Mouse (Mus musculus) embryonic facial prominence, embryonic 12.5 days (tissue): ENCODE measurements around the gene A630095N17Rik. TPM values are rescaled to one million over a fixed set of nuclear protein-coding genes. Genes with fewer than 3 reads are reported as not detected.

ENCODE experiments used
- ATAC-seq: fragments of 200-750 bp; cut with Nextera tagmentation; 2 replicates; pipeline ENCODE4 v1.8.0; 2017; ENCODE audit not compliant: insufficient number of reproducible peaks, insufficient read depth, low FRiP score, low TSS enrichment
- H3K27ac ChIP-seq: fragments of 300-500 bp; sonication (generic); 2 replicates; pipeline ENCODE4 v1.5.1; 2016; ENCODE audit warnings: mild to moderate bottlenecking
- H3K27me3 ChIP-seq: fragments of 300-500 bp; sonication (generic); 2 replicates; pipeline ENCODE4 v1.6.1; 2016; ENCODE audit warnings: mild to moderate bottlenecking, moderate library complexity
- H3K36me3 ChIP-seq: fragments of 300-500 bp; sonication (generic); 2 replicates; pipeline ENCODE4 v1.6.1; 2016; ENCODE audit warnings: mild to moderate bottlenecking
- H3K4me1 ChIP-seq: fragments of 300-500 bp; sonication (generic); 2 replicates; pipeline ENCODE4 v1.6.1; 2016
- H3K4me2 ChIP-seq: fragments of 300-500 bp; sonication (generic); replicated peaks from 2 replicates; pipeline ENCODE4 v1.6.1; 2016; ENCODE audit warnings: mild to moderate bottlenecking, moderate library complexity
- H3K4me3 ChIP-seq: fragments of 300-500 bp; sonication (generic); 2 replicates; pipeline ENCODE4 v1.5.1; 2016; ENCODE audit warnings: mild to moderate bottlenecking
- H3K9ac ChIP-seq: fragments of 300-500 bp; sonication (generic); 2 replicates; pipeline ENCODE4 v1.6.1; 2016; ENCODE audit warnings: mild to moderate bottlenecking, moderate library complexity
- H3K9me3 ChIP-seq: fragments of 300-500 bp; sonication (generic); 2 replicates; pipeline ENCODE4 v1.6.1; 2016; ENCODE audit warnings: mild to moderate bottlenecking, moderate library complexity
- WGBS: fragments of 180-500 bp; shearing (Covaris S2); methylation state at CpG from one replicate; pipeline ENCODE4 v1.1.7; 2016; 5-methylcytosine and 5-hydroxymethylcytosine counted together
- polyA plus RNA-seq: library from polyadenylated mRNA; unstranded; fragments of >200 nt; fragmentation: Nextera tagmentation; extraction: Ambion mirVana; gene quantifications from 2 replicates; pipeline ENCODE4 v1.2.1, GENCODE M21; 2016

A630095N17Rik gene
- polyA plus RNA-seq, 1 experiment from 2014 or later = not detected

- Histone ChIP-seq H3K36me3 (no peaks in the 10 kb centered on the region), H3K27me3 (0 out of 2 replicates have a peak, but pooled peaks cover 11% of the 10 kb centered on the region), H3K4me3 (no peak overlapping the region), H3K27ac (no peak overlapping the region), H3K4me2 (no peak overlapping the region), H3K9me3 (no peaks in the 10 kb centered on the region), H3K9ac (no peak overlapping the region), H3K4me1 (peaks cover 14% of the 10 kb centered on the region; the same call in 1 of the 2 replicates)
- WGBS = 72% methylated on average over 16 of the region's 16 CpGs
- ATAC-seq = no peak
Measured at GRCm38 (mm10) chr1:75253029-75253428, 21.1 kb upstream of the A630095N17Rik start.

- H3K4me2 ChIP-seq = no peak overlapping the region
- no peaks in the 10 kb centered on the region for H3K9me3 ChIP-seq
- no peaks in the 10 kb centered on the region for H3K36me3 ChIP-seq
- no peak overlapping the region for H3K9ac ChIP-seq
- H3K27me3 ChIP-seq = 0 out of 2 replicates have a peak, but pooled peaks cover 8% of the 10 kb centered on the region
- no peak overlapping the region for H3K27ac ChIP-seq
- 70% methylated on average over 13 of the region's 13 CpGs for WGBS
- no peak overlapping the region for H3K4me3 ChIP-seq
- peaks cover 20% of the 10 kb centered on the region; the same call in 1 of the 2 replicates for H3K4me1 ChIP-seq
- no peak for ATAC-seq
Measured at GRCm38 (mm10) chr1:75252308-75252707, 20.4 kb upstream of the A630095N17Rik start.

DNA sequence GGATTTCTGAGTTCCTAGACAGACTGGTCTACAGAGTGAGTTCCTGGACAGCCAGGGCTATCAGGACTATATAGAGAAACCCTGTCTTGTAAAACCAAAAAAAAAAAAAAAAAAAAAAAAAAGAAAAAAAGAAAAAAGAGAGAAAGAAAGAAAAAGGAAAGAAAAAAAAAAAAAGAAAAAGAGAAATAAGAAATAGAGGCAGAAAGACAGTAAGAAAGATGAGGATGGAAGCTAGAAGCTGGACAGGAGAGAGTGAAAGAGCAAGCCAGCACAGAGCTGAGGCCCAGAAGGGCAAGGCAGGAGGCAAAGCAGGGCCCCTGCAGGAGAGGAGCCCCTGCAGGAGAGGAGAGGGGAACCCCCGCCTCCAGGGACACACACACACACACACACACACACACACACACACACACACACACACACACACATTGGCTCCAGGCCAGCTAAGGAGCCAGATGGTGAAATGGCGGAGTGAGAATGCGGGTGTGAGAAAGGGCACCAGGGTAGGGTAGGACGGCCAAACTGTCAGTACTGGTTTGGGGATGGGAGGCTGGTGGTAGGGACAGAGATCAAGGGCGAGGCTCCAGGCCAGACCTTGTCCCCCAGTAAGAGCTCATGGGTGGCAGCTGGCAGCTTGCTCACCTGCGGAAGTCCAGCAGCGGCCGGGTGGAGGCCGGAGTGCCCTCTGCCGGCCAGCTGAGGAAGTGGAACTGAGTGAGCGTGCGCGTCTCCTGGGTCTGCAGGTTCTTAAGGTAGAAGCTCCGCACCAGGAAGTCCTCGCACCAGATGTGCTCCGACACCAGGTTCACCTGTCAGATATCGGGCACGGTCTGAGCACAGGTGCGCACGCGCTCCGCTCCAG is 19.4 kb upstream of the A630095N17Rik start:
- 4% methylated on average over 21 of the region's 22 CpGs for WGBS
- H3K4me3 ChIP-seq = 0 out of 2 replicates have a peak overlapping the region, but pooled peaks have one; percentile 13
- H3K27ac ChIP-seq = no peak overlapping the region
- 0 out of 2 replicates have a peak, but pooled peaks cover 4% of the 10 kb centered on the region for H3K27me3 ChIP-seq
- no peaks in the 10 kb centered on the region for H3K9me3 ChIP-seq
- ATAC-seq = no peak
- H3K4me2 ChIP-seq = peak overlapping the region; percentile 47
- H3K36me3 ChIP-seq = no peaks in the 10 kb centered on the region
- H3K4me1 ChIP-seq = peaks cover 20% of the 10 kb centered on the region; the same call in 1 of the 2 replicates
- H3K9ac ChIP-seq = no peak overlapping the region

GRCm38 (mm10) chr1:75250498-75250897 is 18.6 kb upstream of the A630095N17Rik start:
- WGBS = 52% methylated on average over 3 of the region's 3 CpGs
- no peak for ATAC-seq

DNA sequence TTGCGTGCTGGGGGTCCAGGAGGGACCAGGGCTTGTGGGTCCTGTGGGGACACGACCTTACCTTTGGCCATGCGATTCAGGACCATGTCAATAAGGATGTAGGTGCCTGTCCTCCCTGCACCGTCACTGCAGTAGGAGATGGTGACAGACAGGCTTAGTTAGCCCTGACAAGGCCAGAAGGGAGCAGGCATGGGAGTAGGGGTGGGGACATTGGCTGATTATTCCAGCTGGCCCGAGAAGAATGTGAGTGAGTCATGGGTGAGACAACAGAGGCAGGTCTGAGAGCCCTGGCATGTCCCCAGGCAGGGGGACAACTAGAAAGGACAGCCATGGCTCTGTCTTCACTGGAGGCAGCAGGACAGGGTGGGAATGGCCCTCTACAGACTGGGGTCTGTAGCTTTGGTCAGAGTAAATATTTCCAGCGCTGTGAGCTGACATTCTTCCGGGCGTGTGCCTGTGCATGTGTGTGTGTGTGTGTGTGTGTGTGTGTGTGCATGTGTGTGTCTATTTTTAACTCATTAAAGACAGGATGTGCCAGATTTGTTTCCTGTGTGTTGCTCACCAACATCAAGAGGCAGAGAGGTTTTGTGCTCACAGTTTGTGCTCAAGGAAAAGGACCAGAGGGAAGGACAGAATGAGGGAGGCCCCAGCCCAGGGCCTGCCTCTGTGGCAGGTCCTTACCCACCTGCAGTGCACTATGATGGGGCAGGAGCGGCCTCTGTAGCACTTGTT is 16.3 kb upstream of the A630095N17Rik start:
- whole genome bisulfite sequencing = 44% methylated on average over 9 of the region's 9 CpGs
- 0 out of 2 replicates have a peak, but pooled peaks cover 4% of the 10 kb centered on the region for H3K27me3 ChIP-seq
- no peak overlapping the region for H3K27ac ChIP-seq
- 0 out of 2 replicates have a peak, but pooled peaks cover 8% of the 10 kb centered on the region for H3K36me3 ChIP-seq
- no peak overlapping the region for H3K9ac ChIP-seq
- ATAC-seq = no peak
- no peak overlapping the region for H3K4me3 ChIP-seq
- H3K9me3 ChIP-seq = no peaks in the 10 kb centered on the region
- peaks cover 20% of the 10 kb centered on the region; the same call in 1 of the 2 replicates for H3K4me1 ChIP-seq
- H3K4me2 ChIP-seq = no peak overlapping the region

More at GRCm38 (mm10) chr1:75250498-75250897, 18.6 kb upstream of the A630095N17Rik start:
- H3K9me3 ChIP-seq = no peaks in the 10 kb centered on the region
- H3K4me1 ChIP-seq = peaks cover 20% of the 10 kb centered on the region; the same call in 1 of the 2 replicates
- H3K36me3 ChIP-seq = no peaks in the 10 kb centered on the region
- no peak overlapping the region for H3K4me2 ChIP-seq
- no peak overlapping the region for H3K9ac ChIP-seq
- H3K27me3 ChIP-seq = 0 out of 2 replicates have a peak, but pooled peaks cover 4% of the 10 kb centered on the region
- no peak overlapping the region for H3K4me3 ChIP-seq
- H3K27ac ChIP-seq = no peak overlapping the region

DNA sequence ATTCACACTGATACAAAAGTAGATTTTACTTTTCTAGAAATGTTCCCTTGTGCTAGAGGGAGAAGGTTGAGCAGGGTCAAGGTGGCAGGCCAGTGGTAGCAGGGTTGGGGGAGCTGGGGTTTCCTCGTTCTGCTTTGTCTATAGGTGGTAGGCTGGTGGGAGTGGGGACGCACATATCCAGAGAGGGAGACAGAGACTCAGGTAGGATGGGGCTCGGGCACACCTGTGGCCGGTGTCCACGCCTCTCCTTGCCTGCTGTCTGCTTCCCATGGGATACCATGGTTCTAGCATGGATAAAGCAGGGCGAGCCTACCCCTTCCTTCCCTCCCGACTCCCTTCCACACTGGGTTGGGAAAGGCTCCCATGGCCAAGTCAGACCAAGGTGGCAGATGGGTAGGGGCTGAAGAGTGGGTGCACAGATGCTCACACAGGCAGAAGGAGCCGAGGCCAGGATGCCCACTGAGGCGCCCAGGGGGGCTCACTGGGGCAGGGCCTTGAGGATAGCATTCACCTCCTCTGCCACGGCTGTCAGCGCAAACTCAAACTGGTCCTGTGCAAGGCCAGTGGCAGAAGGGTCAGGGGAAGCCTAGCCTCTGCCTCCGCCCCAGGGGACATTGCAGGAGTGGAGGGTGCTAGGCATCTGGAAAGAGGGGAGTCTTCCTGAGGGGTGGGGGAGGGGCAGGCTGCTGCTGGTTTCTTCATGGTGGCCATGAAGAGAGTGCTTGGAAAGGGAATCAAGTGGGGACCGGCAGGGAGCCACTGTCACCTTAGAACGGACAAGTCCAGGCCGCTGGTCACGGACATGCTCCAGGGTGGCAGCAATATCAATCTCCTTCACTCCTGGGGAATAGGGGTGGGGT is 15.4 kb upstream of the A630095N17Rik start:
- H3K4me1 ChIP-seq = peaks cover 20% of the 10 kb centered on the region; the same call in 1 of the 2 replicates
- H3K9me3 ChIP-seq = no peaks in the 10 kb centered on the region
- no peak overlapping the region for H3K27ac ChIP-seq
- no peak overlapping the region for H3K9ac ChIP-seq
- H3K4me3 ChIP-seq = no peak overlapping the region
- no peak for ATAC-seq
- H3K36me3 ChIP-seq = 0 out of 2 replicates have a peak, but pooled peaks cover 12% of the 10 kb centered on the region
- H3K27me3 ChIP-seq = 0 out of 2 replicates have a peak, but pooled peaks cover 2% of the 10 kb centered on the region
- 76% methylated on average over 16 of the region's 16 CpGs for WGBS
- no peak overlapping the region for H3K4me2 ChIP-seq

GRCm38 (mm10) chr1:75244836-75245235 is 12.9 kb upstream of the A630095N17Rik start:
- Histone ChIP-seq H3K27ac (no peak overlapping the region), H3K27me3 (no peaks in the 10 kb centered on the region), H3K9me3 (no peaks in the 10 kb centered on the region), H3K4me1 (peaks cover 9% of the 10 kb centered on the region; the same call in 1 of the 2 replicates), H3K9ac (no peak overlapping the region), H3K36me3 (peaks cover 28% of the 10 kb centered on the region; the same call in 1 of the 2 replicates), H3K4me2 (no peak overlapping the region), H3K4me3 (no peak overlapping the region)
- WGBS = 15% methylated on average over 4 of the region's 4 CpGs
- no peak for ATAC-seq

DNA sequence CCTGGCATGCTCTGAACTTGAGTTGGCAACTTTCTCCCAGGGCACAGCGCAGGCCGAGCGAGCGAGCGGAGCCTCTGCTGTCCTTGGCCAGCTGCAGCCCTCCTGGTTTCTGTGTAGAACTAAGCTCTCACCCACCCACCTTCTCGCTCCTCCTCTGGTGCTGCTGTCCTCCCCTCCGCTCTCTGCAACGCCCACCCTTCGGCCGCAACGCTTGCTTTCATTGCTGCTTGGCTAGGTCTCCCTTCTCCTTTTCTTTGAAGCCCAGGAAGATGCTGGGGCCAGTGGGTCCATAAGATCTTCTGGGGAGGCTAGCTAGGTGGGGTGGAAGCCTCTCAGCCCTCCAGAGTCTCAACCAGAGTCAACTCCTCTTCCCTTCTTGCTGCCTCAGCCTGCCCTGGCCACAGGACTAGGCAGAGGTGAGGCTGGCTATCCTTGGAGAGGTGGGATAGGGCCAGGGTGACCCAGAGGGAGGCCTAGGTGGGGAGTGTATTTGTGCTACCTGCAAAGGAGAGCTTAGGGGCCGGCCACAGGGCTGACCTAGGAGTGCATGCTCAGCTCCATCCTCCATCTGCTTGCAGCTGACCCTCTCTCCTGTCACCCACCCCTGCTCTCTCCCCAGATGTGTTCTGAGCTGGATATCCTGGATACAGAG is 12.4 kb upstream of the A630095N17Rik start:
- peaks cover 31% of the 10 kb centered on the region; the same call in 1 of the 2 replicates for H3K36me3 ChIP-seq
- ATAC-seq = no peak
- peaks cover 9% of the 10 kb centered on the region; the same call in 1 of the 2 replicates for H3K4me1 ChIP-seq
- H3K4me2 ChIP-seq = no peak overlapping the region
- no peaks in the 10 kb centered on the region for H3K9me3 ChIP-seq
- no peaks in the 10 kb centered on the region for H3K27me3 ChIP-seq
- 89% methylated on average over 12 of the region's 12 CpGs for WGBS
- no peak overlapping the region for H3K27ac ChIP-seq
- H3K4me3 ChIP-seq = no peak overlapping the region
- H3K9ac ChIP-seq = no peak overlapping the region

DNA sequence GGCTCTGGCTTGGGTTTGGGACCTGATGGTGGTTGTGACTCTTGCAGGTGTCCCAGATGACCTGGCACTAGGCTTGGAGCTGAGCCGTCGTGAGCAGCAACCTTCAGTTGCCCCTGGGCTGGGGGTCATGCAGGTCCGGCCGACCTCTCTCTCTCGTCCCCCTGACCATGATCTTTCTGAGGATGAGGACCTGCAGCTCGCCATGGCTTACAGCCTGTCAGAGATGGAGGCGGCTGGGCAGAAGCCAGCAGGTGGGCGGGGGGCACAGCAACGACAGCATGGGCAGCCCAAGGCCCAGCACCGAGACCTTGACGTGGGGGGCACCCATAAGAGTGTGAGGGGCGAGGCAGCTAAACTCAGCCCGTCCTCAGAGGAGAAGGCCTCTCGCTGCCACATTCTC is 11.5 kb upstream of the A630095N17Rik start:
- no peak for ATAC-seq
- no peak overlapping the region for H3K27ac ChIP-seq
- no peak overlapping the region for H3K4me3 ChIP-seq
- no peak overlapping the region for H3K4me2 ChIP-seq
- no peak overlapping the region; the same call in 1 of the 2 replicates for H3K9ac ChIP-seq
- H3K4me1 ChIP-seq = peaks cover 9% of the 10 kb centered on the region; the same call in 1 of the 2 replicates
- peaks cover 31% of the 10 kb centered on the region; the same call in 1 of the 2 replicates for H3K36me3 ChIP-seq
- no peaks in the 10 kb centered on the region for H3K9me3 ChIP-seq
- no peaks in the 10 kb centered on the region for H3K27me3 ChIP-seq
- 90% methylated on average over 14 of the region's 14 CpGs for WGBS

- Histone ChIP-seq H3K27ac (no peak overlapping the region), H3K27me3 (no peaks in the 10 kb centered on the region), H3K4me1 (peaks cover 10% of the 10 kb centered on the region; the same call in 1 of the 2 replicates), H3K9me3 (no peaks in the 10 kb centered on the region), H3K9ac (no peak overlapping the region), H3K4me2 (no peak overlapping the region), H3K4me3 (no peak overlapping the region), H3K36me3 (peaks cover 31% of the 10 kb centered on the region; the same call in 1 of the 2 replicates)
- 87% methylated on average over 10 of the region's 10 CpGs for WGBS
- no peak for ATAC-seq
Measured at GRCm38 (mm10) chr1:75239591-75239990, 7.7 kb upstream of the A630095N17Rik start.
